Mouse (Mus musculus) ES-E14 (cell line): ENCODE results near the gene Gmfg. TPM values are rescaled to one million over a fixed set of nuclear protein-coding genes. Genes with fewer than 3 reads are reported as not detected.

Experiments used
- DNase-seq: peaks from one replicate; pipeline ENCODE4 v3.0.0-alpha.2; 2013; ENCODE audit warnings: low read depth, low spot score
- H3K27ac ChIP-seq: 2 replicates; pipeline ENCODE4 v1.5.1; 2012; ENCODE audit warnings: low read depth, mild to moderate bottlenecking, low read length, moderate library complexity, mixed read lengths; ENCODE audit not compliant: poor library complexity, insufficient read depth, severe bottlenecking
- H3K36me3 ChIP-seq: 2 replicates; pipeline ENCODE4 v1.6.1; 2012; ENCODE audit warnings: mild to moderate bottlenecking, low read length, moderate library complexity, mixed read lengths; ENCODE audit not compliant: control insufficient read depth, poor library complexity, insufficient read depth, severe bottlenecking
- H3K4me1 ChIP-seq, 2 experiments: fragments of 150-350 bp in 1 of 2; sonication (generic) in 1 of 2; 2 replicates each; pipeline ENCODE4 v1.6.1; 2012; ENCODE audit warnings: low read length in 2 of 2, mild to moderate bottlenecking in 1 of 2, mixed read lengths in 1 of 2; ENCODE audit not compliant: control insufficient read depth in 2 of 2, insufficient read depth in 2 of 2, poor library complexity in 1 of 2
- H3K4me3 ChIP-seq, 2 experiments: fragments of 150-350 bp in 1 of 2; sonication (generic) in 1 of 2; 2 replicates each; pipeline ENCODE4 v1.5.1; 2012; ENCODE audit warnings: low read length in 2 of 2, low read depth in 1 of 2, mild to moderate bottlenecking in 1 of 2, mixed read lengths in 1 of 2; ENCODE audit not compliant: insufficient read depth in 1 of 2, poor library complexity in 1 of 2, severe bottlenecking in 1 of 2
- H3K9ac ChIP-seq: 2 replicates; pipeline ENCODE4 v1.6.1; 2012; ENCODE audit warnings: low read depth, mild to moderate bottlenecking, low read length, mixed read lengths; ENCODE audit not compliant: poor library complexity, insufficient read depth, severe bottlenecking
- H3K9me3 ChIP-seq: fragments of 150-350 bp; sonication (generic); 2 replicates; pipeline ENCODE4 v1.6.1; 2012; ENCODE audit warnings: low read depth, mild to moderate bottlenecking, low read length; ENCODE audit not compliant: control insufficient read depth, insufficient read depth
- CHD2 ChIP-seq: IDR thresholded peaks from 2 replicates; pipeline ENCODE4 v1.6.1; 2014; ENCODE audit warnings: mild to moderate bottlenecking, low read depth, low read length, inconsistent platforms
- HCFC1 ChIP-seq: IDR thresholded peaks from 2 replicates; pipeline ENCODE4 v1.6.1; 2012; ENCODE audit warnings: low read length, inconsistent platforms, borderline replicate concordance; ENCODE audit not compliant: insufficient read depth
- MAFK ChIP-seq: IDR thresholded peaks from 2 replicates; pipeline ENCODE4 v1.6.1; 2014; ENCODE audit warnings: mild to moderate bottlenecking, low read depth, low read length, inconsistent platforms; ENCODE audit not compliant: insufficient read depth
- ZC3H11A ChIP-seq: IDR thresholded peaks from 2 replicates; pipeline ENCODE4 v1.6.1; 2012; ENCODE audit warnings: low read depth, mild to moderate bottlenecking, inconsistent platforms, low read length, borderline replicate concordance
- ZNF384 ChIP-seq: IDR thresholded peaks from 2 replicates; pipeline ENCODE4 v1.6.1; 2012; ENCODE audit warnings: low read depth, low read length, inconsistent platforms
- in situ Hi-C, 2 experiments: fragments of 600-800 bp; cut with MboI; formaldehyde crosslinking; loops; one replicate each; pipeline ENCODE4 v1.15.1; 2025; ENCODE audit warnings: low sequenced_read_pairs in 2 of 2, inconsistent platforms in 1 of 2; ENCODE audit not compliant: unreplicated experiment in 2 of 2
- total RNA-seq: library from RNA; depleted of rRNA; stranded (reverse); fragments of 300-350 nt; gene quantifications from 2 replicates; pipeline ENCODE4 v1.2.3, GENCODE M21; 2012

Gmfg gene
- total RNA-seq, 1 experiment, result 12.7 TPM

DNA sequence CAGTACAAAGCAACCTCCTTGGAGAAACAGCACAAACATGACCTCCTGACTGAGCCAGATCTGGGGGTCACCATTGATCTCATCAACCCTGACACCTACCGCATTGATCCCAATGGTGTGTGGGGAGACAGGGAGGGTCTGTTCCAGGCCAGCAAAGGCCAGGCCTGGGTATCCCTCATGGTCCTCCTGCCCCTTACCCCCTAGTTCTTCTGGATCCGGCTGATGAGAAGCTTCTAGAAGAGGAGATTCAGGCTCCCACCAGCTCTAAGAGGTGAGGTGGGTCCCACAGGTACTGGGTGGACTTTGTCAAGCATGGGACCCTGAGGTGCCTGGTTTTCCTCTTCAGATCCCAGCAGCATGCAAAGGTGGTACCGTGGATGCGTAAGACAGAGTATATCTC is 41.8 kb upstream of the Gmfg start:
- H3K27ac ChIP-seq, result no peak overlapping the region
- H3K4me3 ChIP-seq, result no peak overlapping the region
- H3K9ac ChIP-seq, result no peak overlapping the region
- TF ChIP-seq ZC3H11A (no peak), ZNF384 (no peak)
- H3K9me3 ChIP-seq, result no peaks in the 10 kb centered on the region
- in situ Hi-C loops, result no loop called here
- peaks cover 0 to 5% of the 10 kb centered on the region in 2 experiments; a peak in 1 of 4 replicates for H3K4me1 ChIP-seq
- DNase-seq, result no peak
- H3K36me3 ChIP-seq, result peaks cover 34% of the 10 kb centered on the region

DNA sequence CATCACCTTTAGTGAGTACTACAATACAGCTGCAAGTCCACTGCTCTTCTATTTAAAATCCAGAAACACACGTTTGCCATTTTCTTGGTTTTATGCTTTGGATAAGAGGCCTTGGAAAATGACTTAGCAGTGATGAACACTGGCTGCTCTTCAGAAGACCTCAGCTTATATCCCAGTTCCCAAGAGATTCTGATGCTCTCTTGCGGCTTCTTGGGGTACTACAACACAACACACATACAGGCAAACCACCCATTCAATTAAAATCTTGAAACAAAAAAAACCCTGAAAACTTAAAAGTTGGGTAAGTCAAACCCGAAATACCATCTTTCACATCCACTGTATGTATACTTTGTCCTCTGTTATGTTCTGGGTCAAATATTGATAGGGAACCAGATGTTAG is 39.2 kb upstream of the Gmfg start:
- H3K9ac ChIP-seq, result no peak overlapping the region
- H3K9me3 ChIP-seq, result no peaks in the 10 kb centered on the region
- peaks cover 0 to 5% of the 10 kb centered on the region in 2 experiments; a peak in 1 of 4 replicates for H3K4me1 ChIP-seq
- no peak for DNase-seq
- TF ChIP-seq MAFK (no peak), ZC3H11A (peak; percentile 19; the same call in 1 of the 2 replicates)
- H3K4me3 ChIP-seq, result no peak overlapping the region
- H3K36me3 ChIP-seq, result peaks cover 47% of the 10 kb centered on the region
- in situ Hi-C loops, result no loop called here
- no peak overlapping the region for H3K27ac ChIP-seq

DNA sequence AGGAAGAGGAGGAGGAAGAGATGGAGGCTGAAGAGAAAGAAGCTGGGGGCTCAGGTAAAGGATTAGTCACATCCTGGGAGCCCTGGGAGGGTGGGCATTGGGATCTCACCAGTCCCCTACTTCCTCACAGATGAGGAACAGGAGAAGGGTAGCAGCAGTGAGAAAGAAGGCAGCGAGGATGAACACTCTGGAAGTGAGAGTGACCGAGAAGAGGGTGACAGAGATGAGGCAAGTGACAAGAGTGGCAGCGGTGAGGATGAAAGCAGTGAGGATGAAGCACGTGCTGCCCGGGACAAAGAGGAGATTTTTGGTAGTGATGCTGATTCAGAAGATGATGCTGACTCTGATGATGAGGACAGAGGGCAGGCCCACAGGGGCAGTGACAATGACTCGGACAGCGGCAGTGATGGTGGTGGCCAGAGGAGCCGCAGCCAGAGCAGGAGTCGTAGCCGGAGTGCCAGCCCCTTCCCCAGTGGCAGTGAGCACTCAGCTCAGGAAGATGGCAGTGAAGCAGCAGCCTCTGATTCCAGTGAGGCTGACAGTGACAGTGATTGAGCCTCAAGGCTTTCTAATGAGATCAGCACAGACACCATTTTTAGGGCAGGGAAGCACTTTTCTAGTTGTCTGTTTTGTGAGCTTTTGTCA is 38.4 kb upstream of the Gmfg start:
- H3K9ac ChIP-seq, result no peak overlapping the region
- no peak overlapping the region for H3K27ac ChIP-seq
- H3K36me3 ChIP-seq, result peaks cover 55% of the 10 kb centered on the region
- TF ChIP-seq CHD2 (no peak), HCFC1 (no peak), ZNF384 (no peak), ZC3H11A (no peak), MAFK (no peak)
- H3K4me1 ChIP-seq, result peaks cover 0 to 5% of the 10 kb centered on the region in 2 experiments; a peak in 1 of 4 replicates
- DNase-seq, result no peak
- in situ Hi-C loops, result no loop called here
- no peaks in the 10 kb centered on the region for H3K9me3 ChIP-seq
- H3K4me3 ChIP-seq, result no peak overlapping the region

DNA sequence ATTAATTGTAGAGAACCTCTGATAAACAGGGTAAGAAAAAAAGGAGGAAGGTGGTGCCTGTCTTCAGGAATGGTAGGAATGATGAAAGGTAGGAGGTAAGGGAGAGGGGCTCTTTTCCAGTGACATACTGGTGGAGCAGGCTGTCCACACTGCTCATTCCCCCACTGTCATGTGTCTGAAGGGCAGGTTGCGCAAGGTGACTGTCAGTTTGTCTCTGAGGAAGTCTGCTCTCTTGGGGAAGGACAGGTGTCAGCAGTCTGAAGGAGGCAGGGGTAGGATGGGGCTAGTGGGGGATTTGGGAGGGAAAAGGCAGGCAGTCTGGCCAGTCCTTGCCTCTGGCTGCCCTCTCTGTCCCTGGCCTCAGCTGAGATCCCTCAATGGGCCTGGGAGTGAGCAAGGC is 36.2 kb upstream of the Gmfg start:
- H3K9me3 ChIP-seq, result no peaks in the 10 kb centered on the region
- H3K36me3 ChIP-seq, result peaks cover 64% of the 10 kb centered on the region
- DNase-seq, result no peak
- H3K27ac ChIP-seq, result no peak overlapping the region
- H3K4me3 ChIP-seq, result no peak overlapping the region
- in situ Hi-C loops, result no loop called here
- H3K9ac ChIP-seq, result no peak overlapping the region
- peaks cover 0 to 5% of the 10 kb centered on the region in 2 experiments; a peak in 1 of 4 replicates for H3K4me1 ChIP-seq
- TF ChIP-seq ZC3H11A, result no peak
- TF ChIP-seq HCFC1, result no peak
- TF ChIP-seq CHD2, result no peak
- no peak for TF ChIP-seq MAFK
- no peak for TF ChIP-seq ZNF384

DNA sequence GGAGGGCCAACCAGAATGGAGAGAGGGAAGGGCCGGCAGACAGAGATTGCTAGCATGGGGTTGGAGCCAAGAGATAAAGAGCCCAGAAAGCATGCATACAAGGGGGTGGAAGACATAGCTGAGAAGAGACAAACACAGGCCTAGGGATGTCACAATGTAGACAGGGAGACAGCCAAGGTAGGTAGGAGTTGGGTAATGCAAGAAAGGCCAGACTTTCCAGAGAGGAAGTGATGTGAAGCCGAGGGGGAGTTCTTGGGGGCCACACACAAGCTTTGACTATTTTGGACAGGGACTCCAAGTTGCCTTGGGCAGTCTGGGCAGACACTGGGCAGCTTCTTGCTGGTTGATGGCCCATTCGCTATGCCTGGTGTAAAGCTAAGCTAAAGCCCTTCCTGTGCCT is 35.3 kb upstream of the Gmfg start:
- H3K9me3 ChIP-seq, result no peaks in the 10 kb centered on the region
- H3K4me1 ChIP-seq, result peaks cover 0 to 5% of the 10 kb centered on the region in 2 experiments; a peak in 1 of 4 replicates
- no peak for DNase-seq
- no peak overlapping the region for H3K27ac ChIP-seq
- H3K36me3 ChIP-seq, result peaks cover 64% of the 10 kb centered on the region
- no peak overlapping the region for H3K4me3 ChIP-seq
- in situ Hi-C loops, result no loop called here
- no peak for TF ChIP-seq ZNF384
- TF ChIP-seq MAFK, result no peak
- no peak overlapping the region for H3K9ac ChIP-seq
